Comparison of ENCODE assay signal across 1 mouse cellular context in the genomic region with DNA sequence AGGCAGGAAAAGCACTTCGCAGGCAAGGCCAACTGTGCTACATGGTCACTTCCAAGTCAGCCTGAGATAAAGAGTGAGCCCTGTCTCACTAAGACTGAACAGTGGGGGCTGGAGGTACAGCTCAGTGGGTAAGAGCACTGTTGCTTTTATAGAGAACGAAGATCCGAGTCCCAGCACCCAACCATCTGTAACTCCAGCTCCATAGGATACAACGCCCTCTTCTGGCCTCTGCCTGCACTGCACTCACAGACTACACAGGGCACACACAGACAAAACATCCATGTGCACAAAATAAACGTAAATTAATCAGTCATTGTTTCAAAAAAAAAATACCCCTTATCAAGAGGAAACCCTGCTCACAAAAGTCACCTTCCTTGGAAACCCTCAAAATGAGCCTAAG.
TF ChIP-seq lines count a peak whose summit lies in the region.

No protein-coding gene starts in this region.

TF ChIP-seq in MEL, 35 proteins besides CTCF, POLR2A, EP300 and RAD21:
- TF ChIP-seq ZNF384 (IDR thresholded peaks at IDR 0.05; ENCODE audit: low read depth, low read length), result no peak
- no peak for TF ChIP-seq POLR2AphosphoS2 (IDR thresholded peaks at IDR 0.05; ENCODE audit: low read length)
- no peak for TF ChIP-seq GATA1 (IDR thresholded peaks at IDR 0.05; ENCODE audit: low read depth, low read length)
- no peak for TF ChIP-seq GABPA (IDR thresholded peaks at IDR 0.05; ENCODE audit: low read depth, low read length)
- no peak for TF ChIP-seq KAT2A (conservative IDR thresholded peaks at IDR 0.05; ENCODE audit: low read depth, low read length)
- TF ChIP-seq ETS1 (IDR thresholded peaks at IDR 0.05; ENCODE audit: low read depth, low read length), result no peak
- TF ChIP-seq BHLHE40 (IDR thresholded peaks at IDR 0.05; ENCODE audit: borderline replicate concordance, low read depth, low read length), result no peak
- TF ChIP-seq NELFE (IDR thresholded peaks at IDR 0.05; ENCODE audit: low read depth, low read length), result no peak
- TF ChIP-seq POLR2AphosphoS5 (IDR thresholded peaks at IDR 0.05; ENCODE audit: borderline replicate concordance, low read depth, low read length), result no peak
- no peak for TF ChIP-seq TCF12 (IDR thresholded peaks at IDR 0.05; ENCODE audit: low read depth, low read length)
- TF ChIP-seq SMC3 (IDR thresholded peaks at IDR 0.05; ENCODE audit: low read depth, low read length), result no peak
- no peak for TF ChIP-seq USF2 (IDR thresholded peaks at IDR 0.05; ENCODE audit: borderline replicate concordance in 1 of 2, insufficient read depth in 1 of 2, low read depth in 1 of 2, low read length in 2 of 2)
- no peak for TF ChIP-seq NRF1 (IDR thresholded peaks at IDR 0.05; ENCODE audit: insufficient read depth, low read depth, low read length, poor library complexity, severe bottlenecking)
